In genomic region chr11:117824060-117824969, GRCm38 (mm10) we compare ENCODE assay signal across 8 mouse cellular contexts. TPM values are rescaled to one million over a fixed set of nuclear protein-coding genes. Genes with fewer than 3 reads are reported as not detected.
DNase-seq lines count a peak whose midpoint lies in the region; ATAC-seq lines count a peak whose summit lies in the region.

No protein-coding gene starts in this region.

- H3K4me3 ChIP-seq in hindbrain, embryonic 13.5 days: peak overlapping the region; percentile 22

- H3K36me3 ChIP-seq in hindbrain, embryonic 13.5 days: no peaks in the 10 kb centered on the region

- peak; percentile 75 for ATAC-seq in hindbrain, embryonic 13.5 days (ENCODE audit: low FRiP score)

- H3K4me2 ChIP-seq in hindbrain, embryonic 13.5 days: peak overlapping the region; percentile 72

- no peaks in the 10 kb centered on the region for H3K9me3 ChIP-seq in hindbrain, embryonic 13.5 days

- H3K27ac ChIP-seq in hindbrain, embryonic 13.5 days: no peak overlapping the region

- peak; percentile 94 for DNase-seq in NIH3T3 (ENCODE audit: low read depth)
- DNase-seq in cerebellum, postnatal 14 days: peak; percentile 86
- DNase-seq in frontal cortex, postnatal 14 days (ENCODE audit: low spot score in 2 of 2): peak; percentile 62 to 81
- DNase-seq in left cerebral cortex, adult 11 months (ENCODE audit: low spot score): peak; percentile 47
- DNase-seq in lung, postnatal 36 days: peak; percentile 90
- peak; percentile 88 for DNase-seq in retina, postnatal 1 day
- DNase-seq in urinary bladder, adult 2 months (ENCODE audit: low spot score): peak; percentile 58

- H3K4me1 ChIP-seq in hindbrain, embryonic 13.5 days (replicated peaks): peaks cover 53% of the 10 kb centered on the region

- H3K9ac ChIP-seq in hindbrain, embryonic 13.5 days: peak overlapping the region; percentile 64; the same call in 1 of the 2 replicates

- no peaks in the 10 kb centered on the region for H3K27me3 ChIP-seq in hindbrain, embryonic 13.5 days

- WGBS in hindbrain, embryonic 13.5 days: 19% methylated on average over 23 of the region's 23 CpGs

RNA-seq across cellular contexts. Expression of gene Afmid, which starts 1.4 kb away (rescaled TPM):
- 4.2 and 4.9 TPM in 2 replicates for polyA plus RNA-seq in hindbrain, embryonic 13.5 days (2015; fragmentation: Nextera tagmentation; extraction: Ambion mirVana)
- polyA plus RNA-seq in urinary bladder, adult 2 months (2012; rRNA removed): 11.8 and 13.1 TPM in 2 replicates

RNA-seq across cellular contexts. Expression of gene Tk1, which starts 1.6 kb away (rescaled TPM):
- 25.3 and 26.0 TPM in 2 replicates for polyA plus RNA-seq in hindbrain, embryonic 13.5 days (2015; fragmentation: Nextera tagmentation; extraction: Ambion mirVana)
- polyA plus RNA-seq in urinary bladder, adult 2 months (2012; rRNA removed): 6.5 and 8.8 TPM in 2 replicates

RNA-seq across cellular contexts. Expression of gene Gm20708, which starts 14.8 kb away (rescaled TPM):
- polyA plus RNA-seq in hindbrain, embryonic 13.5 days (2015; fragmentation: Nextera tagmentation; extraction: Ambion mirVana): 0.70 and 0.74 TPM in 2 replicates
- polyA plus RNA-seq in urinary bladder, adult 2 months (2012; rRNA removed): 0.22 TPM in 1 of 2 replicates, not detected in the other

RNA-seq across cellular contexts. Expression of gene Syngr2, which starts 14.8 kb away (rescaled TPM):
- 14.6 and 16.5 TPM in 2 replicates for polyA plus RNA-seq in hindbrain, embryonic 13.5 days (2015; fragmentation: Nextera tagmentation; extraction: Ambion mirVana)
- 90.0 and 106 TPM in 2 replicates for polyA plus RNA-seq in urinary bladder, adult 2 months (2012; rRNA removed)

RNA-seq across cellular contexts. Expression of gene Birc5, which starts 24.7 kb away (rescaled TPM):
- polyA plus RNA-seq in hindbrain, embryonic 13.5 days (2015; fragmentation: Nextera tagmentation; extraction: Ambion mirVana): 56.0 and 57.4 TPM in 2 replicates
- 3.3 and 4.3 TPM in 2 replicates for polyA plus RNA-seq in urinary bladder, adult 2 months (2012; rRNA removed)
